Mouse (Mus musculus): ENCODE data around the gene Tyr. TPM values are rescaled to one million over a fixed set of nuclear protein-coding genes. Genes with fewer than 3 reads are reported as not detected.
A peak's percentile ranks its signal among the peaks of the same experiment; 100 is the strongest.
"Not testable (repeated sequence)": the region's sequence is repeated elsewhere in the genome, so short reads cannot be mapped to it uniquely, and the experiment has no call there.

Gene Tyr
- polyA plus RNA-seq (2011; ENCODE audit: insufficient read length, low read depth, missing spikeins): not detected in 2 replicates

- Histone ChIP-seq H3K27ac (ENCODE audit: insufficient read depth, low read length) (no peak within 1 kb of the TSS), H3K4me3 (ENCODE audit: insufficient read depth, low read length) (no peak within 1 kb of the TSS), H3K4me1 (ENCODE audit: control insufficient read depth, insufficient read depth, low read length) (no peaks in the 10 kb centered on the region)
- TF ChIP-seq POLR2A (IDR thresholded peaks at IDR 0.05; ENCODE audit: low read depth, low read length) (no peak), CTCF (IDR thresholded peaks at IDR 0.05; ENCODE audit: borderline replicate concordance, insufficient read depth, low read length) (no peak)
Observed at GRCm38 (mm10) chr7:87493412-87493811, at the start of gene Tyr. Tyr (minus strand) TSS chr7:87493512.

GRCm38 (mm10) chr7:87539031-87539430 is 45.7 kb upstream of the Tyr start:
- no peak overlapping the region for H3K4me3 ChIP-seq (ENCODE audit: insufficient read depth, low read length)
- TF ChIP-seq CTCF (IDR thresholded peaks at IDR 0.05; ENCODE audit: borderline replicate concordance, insufficient read depth, low read length) (no peak), POLR2A (IDR thresholded peaks at IDR 0.05; ENCODE audit: low read depth, low read length) (no peak)
- no peaks in the 10 kb centered on the region for H3K4me1 ChIP-seq (ENCODE audit: control insufficient read depth, insufficient read depth, low read length)
- H3K27ac ChIP-seq (ENCODE audit: insufficient read depth, low read length): no peak overlapping the region

GRCm38 (mm10) chr7:87494124-87494682 is 891 bp upstream of the Tyr start:
- Histone ChIP-seq H3K4me1 (ENCODE audit: control insufficient read depth, insufficient read depth, low read length) (no peaks in the 10 kb centered on the region), H3K27ac (ENCODE audit: insufficient read depth, low read length) (no peak overlapping the region), H3K4me3 (ENCODE audit: insufficient read depth, low read length) (no peak overlapping the region)
- no peak for TF ChIP-seq POLR2A (IDR thresholded peaks at IDR 0.05; ENCODE audit: low read depth, low read length)
- no peak for TF ChIP-seq CTCF (IDR thresholded peaks at IDR 0.05; ENCODE audit: borderline replicate concordance, insufficient read depth, low read length)

DNA sequence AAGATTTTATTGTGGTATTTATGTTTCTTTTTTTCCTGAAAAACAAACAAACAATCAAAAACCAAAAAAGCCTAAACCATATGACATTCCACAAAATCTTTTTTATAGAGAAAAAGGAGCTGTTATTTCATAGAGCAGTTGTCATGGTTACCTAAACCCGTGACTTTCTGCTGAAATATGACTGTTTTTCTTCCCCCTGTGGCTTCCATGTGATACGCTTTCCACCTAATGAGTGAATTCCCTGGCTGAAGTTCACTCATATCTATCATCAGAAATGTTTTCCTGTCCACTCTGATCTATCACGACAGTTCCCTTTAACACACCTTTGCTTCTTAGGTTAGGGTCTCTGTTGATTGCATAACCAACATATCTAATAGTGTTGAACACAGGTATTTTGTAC is 5.3 kb downstream of the Tyr start:
- TF ChIP-seq CTCF (IDR thresholded peaks at IDR 0.05; ENCODE audit: borderline replicate concordance, insufficient read depth, low read length) (no peak), POLR2A (IDR thresholded peaks at IDR 0.05; ENCODE audit: low read depth, low read length) (no peak)
- Histone ChIP-seq H3K4me3 (ENCODE audit: insufficient read depth, low read length) (no peak overlapping the region), H3K27ac (ENCODE audit: insufficient read depth, low read length) (no peak overlapping the region), H3K4me1 (ENCODE audit: control insufficient read depth, insufficient read depth, low read length) (no peaks in the 10 kb centered on the region)

- TF ChIP-seq POLR2A (IDR thresholded peaks at IDR 0.05; ENCODE audit: low read depth, low read length): no peak
- Histone ChIP-seq H3K4me3 (ENCODE audit: insufficient read depth, low read length) (no peak overlapping the region), H3K27ac (ENCODE audit: insufficient read depth, low read length) (no peak overlapping the region)
Observed at GRCm38 (mm10) chr7:87413271-87413670, 80.0 kb downstream of the Tyr start.

GRCm38 (mm10) chr7:87411373-87411772 is 81.9 kb downstream of the Tyr start:
- TF ChIP-seq CTCF (IDR thresholded peaks at IDR 0.05; ENCODE audit: borderline replicate concordance, insufficient read depth, low read length): peak; percentile 30; the same call in 1 of the 2 replicates
- not testable (repeated sequence) for H3K4me3 ChIP-seq (ENCODE audit: insufficient read depth, low read length); H3K27ac ChIP-seq (ENCODE audit: insufficient read depth, low read length)

More at GRCm38 (mm10) chr7:87413271-87413670, 80.0 kb downstream of the Tyr start:
- H3K4me1 ChIP-seq (ENCODE audit: control insufficient read depth, insufficient read depth, low read length): no peaks in the 10 kb centered on the region

DNA sequence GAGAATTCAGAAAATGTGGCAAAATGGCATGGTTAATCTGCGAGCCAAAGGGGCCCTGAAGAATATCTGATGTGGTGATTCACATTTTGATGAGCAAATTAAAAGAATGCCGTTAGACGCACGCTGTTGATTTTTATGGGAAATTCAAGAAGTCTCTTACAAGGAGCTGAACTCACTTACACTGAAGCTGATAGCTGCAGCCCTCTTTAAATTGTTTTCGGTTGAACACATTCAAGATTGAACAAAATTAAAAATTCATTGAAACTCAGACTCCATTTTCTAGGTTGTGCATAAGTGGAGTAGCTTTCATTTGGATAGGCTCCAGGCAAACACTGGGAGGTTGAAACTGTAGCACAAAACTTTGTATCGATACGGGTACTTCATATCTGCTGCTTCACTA is 96.3 kb downstream of the Tyr start:
- Histone ChIP-seq H3K4me3 (ENCODE audit: insufficient read depth, low read length) (no peak overlapping the region), H3K4me1 (ENCODE audit: control insufficient read depth, insufficient read depth, low read length) (no peaks in the 10 kb centered on the region)

More at GRCm38 (mm10) chr7:87411373-87411772, 81.9 kb downstream of the Tyr start:
- not testable (repeated sequence) for H3K4me1 ChIP-seq (ENCODE audit: control insufficient read depth, insufficient read depth, low read length)

GRCm38 (mm10) chr7:87374935-87375334 is 118.4 kb downstream of the Tyr start:
- H3K4me3 ChIP-seq (ENCODE audit: insufficient read depth, low read length): no peak overlapping the region
- no peak overlapping the region for H3K27ac ChIP-seq (ENCODE audit: insufficient read depth, low read length)
- H3K4me1 ChIP-seq (ENCODE audit: control insufficient read depth, insufficient read depth, low read length): no peaks in the 10 kb centered on the region
- TF ChIP-seq CTCF (IDR thresholded peaks at IDR 0.05; ENCODE audit: borderline replicate concordance, insufficient read depth, low read length) (no peak), POLR2A (IDR thresholded peaks at IDR 0.05; ENCODE audit: low read depth, low read length) (no peak)

More for the DNA sequence above, 96.3 kb downstream of the Tyr start:
- TF ChIP-seq CTCF (IDR thresholded peaks at IDR 0.05; ENCODE audit: borderline replicate concordance, insufficient read depth, low read length) (no peak), POLR2A (IDR thresholded peaks at IDR 0.05; ENCODE audit: low read depth, low read length) (no peak)
- no peak overlapping the region for H3K27ac ChIP-seq (ENCODE audit: insufficient read depth, low read length)

Other genes starting within 250 kb of the Tyr start
- 15.1 and 20.7 TPM in 2 replicates for gene Nox4, start 247.4 kb downstream of the Tyr start, polyA plus RNA-seq (2011; ENCODE audit: insufficient read length, low read depth, missing spikeins)
- gene Grm5, start 90.7 kb upstream of the Tyr start, polyA plus RNA-seq (2011; ENCODE audit: insufficient read length, low read depth, missing spikeins): not detected in 2 replicates